Mouse (Mus musculus): ENCODE measurements around the gene Frmd6.

Frmd6 gene

DNA sequence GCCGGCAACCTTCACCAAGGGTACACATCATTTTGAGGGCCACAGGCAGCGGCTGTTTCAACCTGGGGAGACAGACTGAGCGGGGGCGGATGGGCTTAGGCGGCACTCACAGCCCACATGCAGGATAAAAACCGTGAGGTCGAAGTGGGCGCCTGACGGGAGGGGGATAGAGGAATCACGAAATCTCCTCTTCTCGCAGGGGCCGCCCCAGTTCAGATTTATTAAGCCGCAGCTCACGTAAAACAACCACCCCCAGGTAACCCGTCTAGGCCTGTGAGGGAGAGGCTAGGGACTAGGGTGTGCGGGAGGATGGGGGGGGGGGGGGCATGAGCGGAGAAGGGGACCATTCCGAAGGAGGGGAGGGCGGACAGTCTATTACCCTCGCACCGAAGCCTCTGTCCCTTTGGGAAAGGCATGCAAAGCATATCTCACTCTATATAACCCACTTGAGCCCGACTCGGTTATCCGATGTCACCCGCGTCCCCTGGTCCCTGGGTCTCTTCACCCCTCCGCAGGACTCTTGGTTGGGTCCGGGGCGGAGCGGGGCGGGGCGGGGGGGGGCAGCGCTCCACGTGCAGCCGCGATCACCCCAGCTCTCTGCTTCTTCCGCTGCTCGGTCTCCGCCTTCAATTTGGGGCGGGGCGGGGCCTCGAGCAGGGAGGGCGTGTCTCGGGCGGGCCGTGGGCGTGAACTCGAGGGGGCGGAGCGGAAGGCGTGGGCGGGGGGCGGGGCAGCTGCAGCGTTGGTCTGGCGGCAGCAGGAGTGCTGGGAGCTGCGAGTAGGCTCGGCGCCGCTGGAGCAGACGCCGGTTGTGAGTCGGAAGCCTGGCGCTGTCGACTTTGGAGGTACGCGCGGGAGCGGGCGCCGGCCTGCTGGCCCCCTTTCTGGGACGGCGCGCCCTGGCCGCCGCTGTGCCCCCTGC is at the start of gene Frmd6:
Gene Frmd6, plus strand, starts transcription at position 786 of the 922 bp plus-strand sequence.
- DNase-seq (ENCODE audit: low spot score in 2 of 2), result peak; percentile 90 to 94

DNA sequence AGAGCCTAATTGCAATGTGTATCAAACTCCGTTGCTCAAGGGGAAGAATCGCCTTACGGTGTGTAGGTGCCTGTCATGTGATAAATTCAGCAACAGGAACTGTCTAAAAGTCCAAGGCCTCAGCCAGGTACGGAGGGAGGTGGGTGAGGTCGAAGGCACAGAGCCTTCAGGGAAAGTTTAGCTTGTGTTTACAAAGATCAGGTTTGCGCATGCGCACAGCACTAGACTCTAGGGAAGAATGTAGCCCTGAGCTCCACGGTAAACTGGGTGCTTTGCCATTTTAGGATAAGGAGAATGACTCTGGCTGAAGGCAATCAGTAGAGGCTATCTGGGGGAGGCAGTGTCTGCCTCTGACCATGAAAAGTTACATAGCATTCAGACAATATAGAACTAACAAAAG is 49.7 kb upstream of the Frmd6 start:
- DNase-seq (ENCODE audit: low spot score in 2 of 2), result no peak

DNA sequence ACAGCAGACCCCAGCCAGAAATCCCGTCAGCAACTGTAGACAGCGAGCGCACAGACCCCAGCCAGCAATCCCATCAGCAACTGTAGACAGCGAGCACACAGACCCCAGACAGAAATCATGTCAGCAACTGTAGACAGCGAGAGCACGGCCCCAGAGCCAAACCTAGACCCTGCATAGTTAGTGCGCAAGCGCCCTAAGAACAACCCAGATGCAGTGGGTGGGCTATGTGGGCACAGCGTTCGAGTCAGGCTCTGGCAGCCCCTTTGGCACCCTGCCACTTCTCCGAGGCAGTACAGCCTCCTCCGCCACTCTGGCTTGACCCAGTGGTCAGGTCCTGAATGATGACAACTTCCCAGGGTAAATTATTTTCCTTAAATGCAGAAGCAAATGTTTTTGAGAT is 48.6 kb upstream of the Frmd6 start:
- DNase-seq (ENCODE audit: low spot score in 2 of 2), result no peak

DNA sequence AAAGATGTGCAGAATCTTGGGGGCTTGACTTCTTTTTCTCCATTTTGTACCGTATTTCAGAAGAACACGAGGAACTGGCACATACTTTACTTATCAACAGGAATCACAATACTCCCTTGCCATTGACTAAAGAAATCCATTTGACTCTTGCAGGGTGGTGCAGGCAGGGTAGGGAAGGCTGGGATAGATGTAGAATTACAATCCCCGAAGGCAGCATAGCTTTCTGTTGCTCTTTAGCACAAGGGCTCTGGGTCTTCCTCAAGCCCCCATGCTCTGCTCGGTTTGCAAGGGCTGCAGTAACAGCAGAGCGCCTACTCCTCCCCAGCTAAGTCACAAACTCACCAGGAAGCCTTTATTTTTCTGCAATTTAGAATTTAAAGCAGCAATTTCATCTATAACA is 47.8 kb upstream of the Frmd6 start:
- DNase-seq (ENCODE audit: low spot score in 2 of 2), result no peak

DNA sequence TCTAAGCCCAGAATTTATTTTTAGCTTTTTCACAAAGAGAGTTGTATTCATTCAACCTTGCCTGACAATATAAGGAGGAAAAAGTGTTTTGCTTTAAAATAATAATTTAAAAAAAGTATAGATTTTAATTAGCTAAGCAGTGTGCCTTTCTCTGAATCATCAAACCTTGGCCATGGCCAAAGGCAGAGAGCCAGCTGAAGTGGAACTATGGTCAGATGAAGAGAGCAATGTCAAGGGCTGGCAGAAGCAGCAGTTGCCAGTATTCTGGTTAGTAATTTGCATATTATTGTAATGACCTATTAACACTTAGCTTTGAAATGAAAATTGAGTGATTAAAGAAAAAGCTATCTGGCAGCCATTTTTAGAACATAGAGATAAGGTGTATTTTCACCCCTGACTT is 47.4 kb upstream of the Frmd6 start:
- no peak for DNase-seq (ENCODE audit: low spot score in 2 of 2)

DNA sequence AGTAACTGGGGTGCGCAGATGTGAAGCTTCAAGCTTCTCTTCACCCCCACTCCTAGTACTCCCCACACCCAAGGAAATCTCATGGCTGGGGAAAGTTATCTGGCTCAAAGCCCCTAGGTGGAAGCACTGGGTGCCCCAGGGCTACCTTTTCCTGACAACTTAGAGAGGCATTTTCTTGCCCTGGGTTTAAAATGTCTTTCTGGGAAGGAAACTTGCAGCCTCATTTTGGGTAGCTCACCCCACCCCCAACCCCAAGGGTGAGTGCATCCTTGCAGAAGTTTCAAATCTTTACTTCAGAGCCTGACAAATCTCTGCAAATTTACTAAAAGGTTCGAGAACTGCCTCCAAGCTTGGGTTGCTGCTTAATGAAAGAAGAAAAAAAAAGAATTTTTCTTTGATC is 47.0 kb upstream of the Frmd6 start:
- no peak for DNase-seq (ENCODE audit: low spot score in 2 of 2)

DNA sequence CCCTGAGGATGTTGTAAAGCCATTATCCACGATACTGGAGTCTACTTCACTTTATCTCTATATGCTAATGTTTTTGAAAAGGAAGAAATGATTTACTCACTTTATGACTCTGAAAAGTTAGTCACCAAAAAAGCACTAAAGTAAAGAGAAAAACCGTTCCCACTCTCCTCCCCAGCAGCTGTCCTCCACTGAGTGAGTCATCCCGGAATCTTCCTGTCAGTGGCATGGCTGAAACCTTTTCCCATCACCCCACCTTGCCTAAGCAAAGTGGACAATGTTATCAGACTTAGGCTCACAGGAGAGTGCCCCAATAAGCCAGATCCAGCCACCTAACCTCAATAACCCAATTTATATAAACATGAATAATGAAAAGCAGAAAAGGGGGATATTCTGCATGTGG is 46.6 kb upstream of the Frmd6 start:
- DNase-seq (ENCODE audit: low spot score in 2 of 2), result no peak

DNA sequence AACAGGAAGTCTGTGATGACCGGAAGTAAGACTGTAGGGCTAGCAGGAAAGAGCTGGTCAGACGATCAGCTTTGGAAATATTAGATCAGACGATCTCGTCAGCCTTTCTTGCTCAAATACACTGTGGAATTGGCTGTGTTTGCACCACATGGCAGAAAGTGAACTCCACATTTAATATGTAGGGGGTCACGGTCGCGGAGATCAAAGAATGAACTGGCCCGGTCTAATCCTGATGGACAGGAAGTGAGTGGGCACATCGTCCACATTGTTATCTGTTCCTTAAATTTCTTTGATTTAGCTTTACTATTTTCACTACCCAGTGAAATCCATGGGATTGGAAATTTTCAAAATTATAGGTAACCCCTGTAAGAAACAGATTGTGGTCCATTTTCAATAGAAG is 42.3 kb upstream of the Frmd6 start:
- DNase-seq (ENCODE audit: low spot score in 2 of 2), result no peak

DNA sequence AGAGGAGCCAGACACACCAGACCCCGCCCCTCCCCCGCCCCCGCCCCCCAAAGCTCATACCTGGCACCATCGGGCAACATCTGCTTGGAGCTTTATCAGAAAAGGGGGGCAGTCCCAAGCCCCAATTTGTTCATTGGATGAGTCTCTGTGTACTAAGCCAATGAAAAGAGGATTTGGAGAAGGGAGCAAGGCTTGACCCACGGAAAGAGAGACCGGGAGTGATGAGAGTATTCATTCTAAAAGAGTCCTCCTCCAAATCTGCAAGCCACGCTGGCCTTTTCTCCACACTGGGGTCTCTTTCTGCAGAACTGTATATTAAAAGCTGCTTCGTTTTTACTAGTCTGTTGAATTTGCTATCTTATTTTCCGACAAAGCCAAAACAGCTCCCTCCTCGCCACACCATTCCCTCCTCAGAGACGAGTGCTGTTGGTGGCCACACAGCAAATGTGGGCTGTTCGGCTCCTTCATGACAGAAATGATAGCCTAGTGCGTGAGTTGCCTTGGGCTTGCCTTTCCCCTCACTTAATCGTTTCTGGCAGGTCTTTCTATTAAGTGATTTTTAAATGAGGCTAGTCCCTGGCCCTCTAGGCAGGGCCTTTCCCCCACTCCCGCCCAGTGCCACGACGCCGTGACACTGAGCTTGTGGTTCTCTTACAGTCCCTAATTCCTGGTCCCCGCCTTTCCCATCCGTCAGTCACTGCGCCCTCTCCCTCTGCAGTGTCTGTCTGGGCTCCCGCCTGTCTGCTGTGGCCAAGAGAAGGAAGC is 41.7 kb upstream of the Frmd6 start:
- DNase-seq (ENCODE audit: low spot score in 2 of 2), result no peak

DNA sequence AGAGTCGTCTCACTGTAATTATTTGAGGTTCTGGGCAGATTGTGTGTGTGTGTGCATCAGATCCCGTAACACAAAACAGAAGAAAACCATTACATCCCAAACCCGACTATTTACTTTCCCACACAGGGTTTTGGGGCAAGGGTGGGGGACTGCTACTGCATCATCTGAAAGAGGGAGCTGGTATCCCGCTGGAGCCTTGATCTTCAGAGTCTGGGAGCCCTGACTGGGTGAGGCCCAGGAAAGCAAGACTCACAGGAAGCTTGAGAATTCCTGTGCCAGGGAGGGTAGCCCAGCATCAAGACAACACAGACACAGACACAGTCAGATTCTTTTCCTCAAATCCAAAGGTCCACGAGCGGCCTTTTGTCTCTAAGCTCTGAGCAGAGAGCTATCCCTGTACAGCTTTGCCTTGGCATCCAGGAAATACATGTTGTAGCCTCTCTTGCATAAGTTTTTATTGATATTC is 41.0 kb upstream of the Frmd6 start:
- DNase-seq (ENCODE audit: low spot score in 2 of 2), result no peak

DNA sequence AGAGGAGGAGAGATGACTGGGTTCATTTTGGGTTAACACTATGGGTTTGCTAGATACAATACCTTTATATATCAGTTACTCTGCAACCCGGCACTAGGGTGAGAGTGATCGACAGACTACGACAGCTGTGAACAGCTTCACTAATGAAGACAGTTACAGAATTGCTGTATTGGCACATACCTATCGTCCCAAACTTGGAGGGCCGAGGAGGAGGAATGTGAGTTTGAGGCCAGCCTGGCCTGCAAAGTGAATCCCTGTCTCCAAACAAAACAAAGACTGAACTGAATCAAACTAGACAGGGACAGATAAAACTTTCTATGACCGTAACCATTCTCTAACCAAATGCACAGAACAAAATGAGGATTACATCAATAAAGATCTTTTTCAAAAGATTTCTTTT is 36.0 kb upstream of the Frmd6 start:
- no peak for DNase-seq (ENCODE audit: low spot score in 2 of 2)

DNA sequence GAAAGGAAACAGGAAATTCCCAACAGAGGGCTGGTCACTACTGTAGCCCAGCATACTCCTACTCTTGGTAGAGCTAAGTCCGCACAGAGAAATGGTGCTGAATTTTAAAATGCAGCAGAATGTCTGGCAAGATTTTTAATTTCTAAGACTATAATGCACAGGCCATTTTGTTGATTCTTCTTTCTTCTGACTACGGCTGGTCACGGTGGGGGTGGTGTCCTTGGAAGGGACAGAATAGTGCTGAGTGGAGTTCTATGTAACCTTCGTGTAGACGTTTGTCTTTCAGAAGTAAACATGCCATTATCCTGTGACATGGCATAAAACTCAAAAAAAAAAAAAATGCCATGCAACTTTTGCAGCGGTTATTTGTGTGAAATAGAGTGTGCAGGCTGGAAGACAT is 32.0 kb upstream of the Frmd6 start:
- no peak for DNase-seq (ENCODE audit: low spot score in 2 of 2)

DNA sequence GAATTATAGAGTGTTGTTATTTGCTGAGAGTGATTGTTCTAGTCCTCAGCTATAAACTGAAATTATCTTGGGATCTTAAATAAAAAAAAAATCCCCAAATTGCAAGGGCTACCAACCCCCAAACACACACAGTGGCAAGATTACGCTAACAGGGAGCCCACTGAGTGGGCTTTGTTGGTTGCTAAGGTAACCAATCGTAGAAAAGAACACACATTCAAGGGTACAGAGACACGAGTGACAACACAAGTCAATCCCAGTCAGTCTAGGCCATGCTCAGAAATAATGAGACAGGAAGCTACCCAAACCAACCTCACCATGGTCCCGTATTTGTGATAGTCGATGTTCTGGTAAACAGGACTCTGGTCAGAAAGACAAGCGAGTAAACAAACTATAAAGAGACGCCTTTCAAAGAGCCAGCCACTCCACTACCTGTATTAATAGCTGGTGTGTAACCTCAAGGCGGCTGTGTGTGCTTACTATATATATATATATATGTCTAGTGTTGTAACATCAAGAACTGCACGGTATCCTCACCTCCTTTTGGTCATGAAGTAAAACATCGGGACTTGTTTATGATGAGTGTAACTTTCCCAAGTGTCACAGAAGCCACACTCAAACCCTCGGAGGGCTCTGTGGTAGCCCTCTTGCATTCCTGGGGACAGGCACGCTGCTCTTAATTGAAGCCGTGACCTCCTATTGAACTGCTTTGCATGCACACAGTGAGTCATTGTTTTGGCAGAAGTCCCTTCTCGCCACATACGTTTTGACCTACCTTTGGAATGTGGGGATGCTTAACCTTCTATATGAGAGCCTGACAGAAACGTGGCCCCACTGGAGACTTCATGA is 30.5 kb upstream of the Frmd6 start:
- DNase-seq (ENCODE audit: low spot score in 2 of 2), result no peak

DNA sequence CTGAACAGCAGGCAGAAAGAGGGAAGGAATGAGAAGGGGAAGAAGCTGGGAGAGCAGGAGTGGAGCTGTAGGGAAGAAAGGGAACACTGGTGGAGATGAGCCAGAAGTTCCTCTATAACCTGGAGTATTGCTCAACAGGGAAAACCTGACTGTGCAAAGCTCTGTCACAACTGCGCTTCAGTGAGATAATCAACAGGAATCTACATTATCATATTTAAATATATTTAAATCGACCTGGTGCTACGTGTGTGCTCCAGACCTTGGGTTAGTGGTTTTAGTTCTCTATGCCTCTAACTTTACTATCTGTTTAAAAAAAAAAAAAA is 30.0 kb upstream of the Frmd6 start:
- DNase-seq (ENCODE audit: low spot score in 2 of 2), result no peak

DNA sequence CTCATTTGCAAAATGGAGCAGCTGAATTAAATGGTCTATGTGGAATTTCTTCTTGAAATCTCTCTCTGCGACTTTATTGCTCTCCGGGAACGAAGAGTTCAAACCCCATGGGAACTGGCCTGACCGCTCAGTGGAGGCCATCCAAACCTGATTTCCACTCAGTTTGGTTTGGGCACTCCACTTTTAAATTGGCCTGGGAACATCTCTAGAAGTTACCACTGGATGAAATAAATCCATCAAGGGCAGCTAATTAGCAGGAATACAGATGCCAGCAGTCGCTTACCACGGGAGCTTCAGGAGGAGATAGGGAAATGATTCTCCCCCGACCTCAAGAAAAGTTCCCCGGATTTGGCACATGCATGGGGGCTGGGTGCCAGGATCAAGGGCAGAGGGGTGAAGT is 26.8 kb upstream of the Frmd6 start:
- no peak for DNase-seq (ENCODE audit: low spot score in 2 of 2)

DNA sequence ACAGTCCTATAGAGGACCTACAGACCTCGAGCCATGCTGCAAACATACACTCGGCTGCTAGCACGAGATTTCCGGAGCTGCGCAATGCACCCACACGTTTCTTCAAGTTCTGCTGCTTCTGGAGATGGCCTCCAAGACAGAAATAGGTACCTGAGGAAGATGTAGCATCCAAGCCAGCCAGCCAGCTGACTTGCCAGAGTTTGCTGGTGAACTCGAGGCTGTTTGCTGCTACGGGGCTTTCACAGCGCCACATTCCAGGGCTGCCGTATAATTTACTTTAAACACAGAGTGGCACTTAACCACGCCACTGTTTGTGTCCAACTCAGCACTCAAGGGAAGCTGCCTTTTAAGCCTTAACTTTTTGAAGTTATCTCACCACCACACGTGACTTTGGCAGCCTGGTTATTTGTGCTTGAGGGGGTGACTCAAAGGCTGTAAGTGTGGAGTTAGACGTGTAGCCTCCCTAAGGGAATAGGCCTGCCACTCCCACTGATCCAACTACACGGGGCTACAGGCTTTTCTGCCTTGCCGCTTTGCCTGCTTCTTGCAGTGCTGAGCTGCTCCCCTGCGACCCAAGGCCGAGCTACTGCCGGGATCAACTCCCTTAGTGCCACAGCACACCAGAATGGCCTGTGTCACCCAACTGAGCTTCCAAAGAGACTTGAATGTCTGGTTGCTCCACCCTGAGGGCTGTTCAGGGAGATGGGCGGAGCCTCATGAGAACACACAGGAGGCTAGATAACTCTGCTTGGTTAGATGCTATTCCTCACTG is 25.9 kb upstream of the Frmd6 start:
- peak in 1 of 2 experiments; percentile 46 for DNase-seq (ENCODE audit: low spot score in 2 of 2)

DNA sequence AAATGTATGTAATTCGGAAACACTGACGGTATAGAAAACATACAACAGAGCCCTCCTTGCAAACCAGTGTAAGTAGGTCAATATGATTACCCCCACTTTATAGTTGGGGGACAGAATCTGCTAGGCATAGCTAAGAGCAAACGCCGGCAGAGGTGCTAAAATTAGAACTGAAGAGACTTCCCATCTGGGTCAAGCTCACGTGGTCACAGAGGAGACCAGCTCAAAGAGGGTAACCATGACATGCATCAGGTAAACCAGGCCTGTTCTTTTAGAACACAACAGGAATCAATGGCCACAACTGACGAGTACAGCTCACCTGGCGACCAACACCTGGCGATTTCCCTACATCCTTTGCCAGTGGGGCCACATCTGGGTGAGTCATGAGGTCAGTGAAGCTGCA is 25.2 kb upstream of the Frmd6 start:
- DNase-seq (ENCODE audit: low spot score in 2 of 2), result peak in 1 of 2 experiments; percentile 43

DNA sequence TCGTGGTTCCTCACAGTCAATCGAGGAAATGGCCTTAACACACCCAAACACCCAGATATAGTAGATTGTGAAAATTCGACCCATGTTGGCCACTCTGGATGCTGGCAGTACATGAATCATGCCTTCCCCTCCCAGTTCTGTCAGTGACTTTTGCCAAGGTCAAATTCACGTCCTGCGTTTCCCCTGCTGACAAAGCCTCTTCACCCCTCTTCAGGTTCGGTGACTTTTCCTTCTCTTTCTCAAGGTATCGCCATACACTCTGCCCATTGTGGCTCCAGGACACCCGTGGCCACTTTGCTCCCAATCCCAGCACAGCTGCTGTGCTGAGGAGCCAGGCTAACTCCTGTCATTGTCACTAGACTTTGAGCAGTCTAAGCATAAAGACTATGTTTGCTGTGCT is 24.0 kb upstream of the Frmd6 start:
- DNase-seq (ENCODE audit: low spot score in 2 of 2), result no peak

DNA sequence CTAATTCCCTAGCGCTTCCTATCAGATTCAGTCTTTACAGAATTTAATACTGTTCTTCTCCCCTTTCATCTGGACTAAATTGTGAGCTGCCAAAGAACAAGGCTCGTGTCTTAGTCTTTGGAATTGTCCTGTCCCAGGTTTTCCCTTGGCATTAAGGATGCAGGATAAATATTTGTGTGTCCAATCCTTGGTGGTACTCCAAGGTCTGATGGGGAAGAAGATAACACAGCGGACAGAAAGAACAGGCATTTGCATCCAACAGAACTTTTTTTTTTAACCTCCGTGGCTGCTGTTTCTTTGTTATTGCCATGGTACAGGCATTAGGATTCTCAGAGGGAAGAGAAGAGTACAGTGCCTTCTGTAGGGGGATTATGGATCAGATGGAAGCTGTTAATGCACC is 21.8 kb upstream of the Frmd6 start:
- DNase-seq (ENCODE audit: low spot score in 2 of 2), result no peak

DNA sequence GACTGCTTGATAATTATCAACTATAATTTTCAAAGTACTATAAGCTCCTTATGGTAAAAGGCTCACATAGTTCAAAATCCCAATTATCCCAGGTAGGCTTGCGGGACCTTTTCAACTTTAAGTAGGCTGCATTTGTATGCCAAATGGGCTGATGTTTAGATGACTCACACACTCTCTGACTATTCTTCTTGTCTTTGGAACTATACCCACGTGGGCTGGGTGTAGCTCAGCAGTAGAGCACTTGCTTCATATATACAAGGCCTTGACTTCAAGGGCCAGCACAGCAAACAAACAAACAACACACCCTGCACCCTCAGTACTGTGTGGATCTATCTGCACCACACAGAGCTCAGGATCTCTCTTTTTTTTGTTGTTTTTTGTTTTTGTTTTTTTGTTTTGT is 20.3 kb upstream of the Frmd6 start:
- no peak for DNase-seq (ENCODE audit: low spot score in 2 of 2)

DNA sequence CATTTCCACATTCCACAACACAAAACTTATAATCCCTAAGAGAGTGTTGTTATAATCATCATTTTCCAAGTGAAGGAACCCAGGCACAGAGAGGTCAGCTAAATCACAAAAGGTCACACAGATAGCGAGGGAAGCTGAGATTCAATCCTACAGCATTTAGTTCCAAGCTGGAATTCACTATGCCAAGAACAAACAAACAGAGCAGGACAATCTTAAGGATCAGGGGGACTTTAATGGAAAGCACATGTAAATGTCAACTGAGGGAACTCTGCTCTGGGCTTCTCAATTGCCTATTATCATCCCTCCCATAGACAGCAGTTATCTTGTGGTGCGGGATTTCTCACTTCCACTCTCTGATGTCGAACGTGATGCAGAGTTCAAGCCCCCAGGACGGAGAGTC is 17.8 kb upstream of the Frmd6 start:
- DNase-seq (ENCODE audit: low spot score in 2 of 2), result no peak
